Comparison of ENCODE assay signal across 8 mouse cellular contexts in the genomic region with DNA sequence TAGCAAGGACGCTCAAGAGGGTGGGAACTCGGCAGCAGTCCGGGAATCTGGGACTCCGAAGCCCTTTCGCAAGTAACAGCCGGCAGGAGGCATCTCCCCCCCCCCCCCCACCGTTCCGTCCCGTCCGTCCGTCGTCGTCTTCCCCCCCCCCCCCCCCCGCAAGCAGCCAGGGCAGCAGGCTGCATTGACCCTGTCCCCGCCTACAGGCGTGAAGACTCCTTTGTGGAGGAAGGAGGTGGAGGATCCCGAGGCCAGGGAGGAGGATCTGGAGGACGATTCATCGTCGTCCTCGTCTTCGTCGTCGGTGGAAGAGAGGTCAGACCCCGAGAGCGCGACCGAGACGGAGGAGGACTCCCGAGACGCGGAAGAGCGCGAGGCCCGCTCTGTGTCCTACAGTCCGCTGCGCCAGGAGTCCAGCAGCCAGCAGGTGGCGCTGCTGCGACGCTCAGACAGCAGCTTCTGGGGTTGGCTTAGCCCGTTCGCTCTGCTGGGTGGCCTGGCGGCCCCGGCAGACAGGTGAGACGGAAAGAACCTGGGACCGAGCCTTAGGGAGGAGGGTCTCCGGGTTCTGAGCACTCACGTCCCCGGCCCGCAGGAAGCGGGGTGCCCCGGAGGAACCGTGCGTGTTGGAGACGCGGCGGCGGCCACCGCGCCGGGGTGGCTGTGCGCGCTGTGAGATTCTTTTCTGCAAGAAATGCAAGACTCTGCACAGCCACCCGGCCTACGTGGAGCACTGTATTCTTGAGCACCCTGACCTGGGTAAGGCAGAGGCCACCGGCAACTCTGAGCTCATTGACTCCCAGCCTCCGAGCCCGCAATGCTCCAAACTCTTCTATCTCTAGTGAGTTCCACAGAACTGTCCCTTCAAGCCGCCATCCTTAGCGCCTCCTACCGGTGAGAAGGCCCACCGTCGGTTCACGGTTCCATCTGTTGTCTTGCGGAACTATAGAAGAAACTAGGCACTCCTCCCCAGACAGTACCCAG. TPM values are rescaled to one million over a fixed set of nuclear protein-coding genes. Genes with fewer than 3 reads are reported as not detected.
DNase-seq lines count a peak whose midpoint lies in the region; ATAC-seq and TF ChIP-seq lines count a peak whose summit lies in the region.

No protein-coding gene starts in this region.

- H3K9me3 ChIP-seq in heart, embryonic 10.5 days = no peaks in the 10 kb centered on the region
- H3K9me3 ChIP-seq in kidney, embryonic 14.5 days (ENCODE audit: control insufficient read depth, low read length) = no peaks in the 10 kb centered on the region
- H3K9me3 ChIP-seq in limb, embryonic 15.5 days = no peaks in the 10 kb centered on the region
- H3K9me3 ChIP-seq in midbrain, postnatal 0 days (ENCODE audit: low read length) = no peaks in the 10 kb centered on the region

- TF ChIP-seq POLR2A in embryonic fibroblast, embryonic 13.5 days (IDR thresholded peaks at IDR 0.05; ENCODE audit: low read depth, low read length) = peak; percentile 28; the same call in 1 of the 2 replicates

- H3K36me3 ChIP-seq in heart, embryonic 10.5 days = no peaks in the 10 kb centered on the region
- H3K36me3 ChIP-seq in kidney, embryonic 14.5 days (ENCODE audit: control insufficient read depth, insufficient read depth, low read length) = no peaks in the 10 kb centered on the region
- no peaks in the 10 kb centered on the region for H3K36me3 ChIP-seq in limb, embryonic 15.5 days
- H3K36me3 ChIP-seq in midbrain, postnatal 0 days (ENCODE audit: insufficient read depth, low read length) = no peaks in the 10 kb centered on the region

- ATAC-seq in kidney, embryonic 14.5 days (ENCODE audit: low FRiP score, low TSS enrichment) = peak; percentile 92
- peak; percentile 81 for ATAC-seq in limb, embryonic 15.5 days (ENCODE audit: insufficient number of reproducible peaks, low FRiP score, low TSS enrichment, low read depth)
- ATAC-seq in midbrain, postnatal 0 days (ENCODE audit: low FRiP score) = peak; percentile 92

- H3K4me3 ChIP-seq in embryonic fibroblast, embryonic 13.5 days (ENCODE audit: insufficient read depth, low read length) = peak overlapping the region; percentile 59
- peak overlapping the region; percentile 78 for H3K4me3 ChIP-seq in heart, embryonic 10.5 days
- H3K4me3 ChIP-seq in kidney, embryonic 14.5 days (ENCODE audit: low read length) = peak overlapping the region; percentile 48
- peak overlapping the region; percentile 62 for H3K4me3 ChIP-seq in limb, embryonic 15.5 days
- peak overlapping the region; percentile 56 for H3K4me3 ChIP-seq in midbrain, postnatal 0 days (ENCODE audit: low read depth, low read length)

- no peaks in the 10 kb centered on the region for H3K4me1 ChIP-seq in embryonic fibroblast, embryonic 13.5 days (ENCODE audit: control insufficient read depth, insufficient read depth, low read length)
- H3K4me1 ChIP-seq in heart, embryonic 10.5 days = peaks cover 52% of the 10 kb centered on the region
- no peaks in the 10 kb centered on the region for H3K4me1 ChIP-seq in kidney, embryonic 14.5 days (ENCODE audit: control insufficient read depth, insufficient read depth, low read length)
- H3K4me1 ChIP-seq in limb, embryonic 15.5 days = peaks cover 17% of the 10 kb centered on the region
- no peaks in the 10 kb centered on the region for H3K4me1 ChIP-seq in midbrain, postnatal 0 days (ENCODE audit: insufficient read depth, low read length)

- TF ChIP-seq CTCF in embryonic fibroblast, embryonic 13.5 days (IDR thresholded peaks at IDR 0.05; ENCODE audit: borderline replicate concordance, insufficient read depth, low read length) = peak; percentile 99
- TF ChIP-seq CTCF in midbrain, postnatal 0 days (IDR thresholded peaks at IDR 0.05) = peak; percentile 96

- peak; percentile 94 for DNase-seq in CD4-positive helper T cell, adult 2 months (ENCODE audit: low read depth, low spot score)
- peak; percentile 97 for DNase-seq in brain, adult 2 months (ENCODE audit: low read depth, low spot score)
- DNase-seq in heart, embryonic 10.5 days (ENCODE audit: low spot score) = peak; percentile 92
- DNase-seq in midbrain, postnatal 0 days (ENCODE audit: low spot score) = peak; percentile 96
- peak; percentile 86 to 91 for DNase-seq in spleen, postnatal 10 days (ENCODE audit: low spot score in 2 of 2)

- H3K9ac ChIP-seq in kidney, embryonic 14.5 days (ENCODE audit: low read depth, low read length) = peak overlapping the region; percentile 38
- H3K9ac ChIP-seq in limb, embryonic 15.5 days = 0 out of 2 replicates have a peak overlapping the region, but pooled peaks have one; percentile 21
- peak overlapping the region; percentile 55; the same call in 1 of the 2 replicates for H3K9ac ChIP-seq in midbrain, postnatal 0 days (replicated peaks; ENCODE audit: low read length, poor library complexity, severe bottlenecking)

- H3K27ac ChIP-seq in embryonic fibroblast, embryonic 13.5 days (ENCODE audit: insufficient read depth, low read length) = no peak overlapping the region
- H3K27ac ChIP-seq in heart, embryonic 10.5 days = peak overlapping the region; percentile 87
- no peak overlapping the region for H3K27ac ChIP-seq in kidney, embryonic 14.5 days (ENCODE audit: low read depth, low read length)
- H3K27ac ChIP-seq in limb, embryonic 15.5 days = no peak overlapping the region
- no peak overlapping the region for H3K27ac ChIP-seq in midbrain, postnatal 0 days (ENCODE audit: low read depth, low read length)

- H3K27me3 ChIP-seq in heart, embryonic 10.5 days (ENCODE audit: insufficient read depth, poor library complexity, severe bottlenecking) = peaks cover 49% of the 10 kb centered on the region
- H3K27me3 ChIP-seq in kidney, embryonic 14.5 days (ENCODE audit: control insufficient read depth, insufficient read depth, low read length) = peaks cover 41% of the 10 kb centered on the region
- H3K27me3 ChIP-seq in limb, embryonic 15.5 days = peaks cover 52% of the 10 kb centered on the region
- peaks cover 30% of the 10 kb centered on the region for H3K27me3 ChIP-seq in midbrain, postnatal 0 days (ENCODE audit: insufficient read depth, low read length)

- under 1% methylated on average over 61 of the region's 75 CpGs for WGBS in heart, embryonic 10.5 days
- 1% methylated on average over 61 of the region's 75 CpGs for WGBS in kidney, embryonic 14.5 days
- 0% methylated on average over 64 of the region's 75 CpGs for WGBS in limb, embryonic 15.5 days
- whole genome bisulfite sequencing in midbrain, postnatal 0 days = under 1% methylated on average over 59 of the region's 75 CpGs

- H3K4me2 ChIP-seq in kidney, embryonic 14.5 days (replicated peaks; ENCODE audit: low read depth, low read length) = peak overlapping the region; percentile 84
- H3K4me2 ChIP-seq in limb, embryonic 15.5 days = peak overlapping the region; percentile 90
- H3K4me2 ChIP-seq in midbrain, postnatal 0 days (ENCODE audit: low read depth, low read length, poor library complexity, severe bottlenecking) = peak overlapping the region; percentile 84

RNA-seq across cellular contexts. Expression of gene 1700020L24Rik, which starts 2.9 kb away (rescaled TPM):
- not detected in 2 replicates for polyA plus RNA-seq in embryonic fibroblast, embryonic 13.5 days (2011; ENCODE audit: insufficient read length, low read depth, missing spikeins)
- 1.5 and 1.9 TPM in 2 replicates for polyA plus RNA-seq in heart, embryonic 10.5 days (2016; fragmentation: Nextera tagmentation; extraction: Ambion mirVana)
- polyA plus RNA-seq in kidney, embryonic 14.5 days (2014; fragmentation: Nextera tagmentation; extraction: Ambion mirVana) = 0.44 TPM in 1 of 2 replicates, not detected in the other
- 0.35 and 0.64 TPM in 2 replicates for polyA plus RNA-seq in limb, embryonic 15.5 days (2015; fragmentation: Nextera tagmentation; extraction: Ambion mirVana)
- total RNA-seq in midbrain, postnatal 0 days (2014; rRNA removed) = not detected in 2 replicates
- polyA plus RNA-seq in midbrain, postnatal 0 days (2015; fragmentation: Nextera tagmentation; extraction: Ambion mirVana) = 0.57 and 0.79 TPM in 2 replicates

RNA-seq across cellular contexts. Expression of gene Gas2l2, which starts 11.1 kb away (rescaled TPM):
- polyA plus RNA-seq in embryonic fibroblast, embryonic 13.5 days (2011; ENCODE audit: insufficient read length, low read depth, missing spikeins) = not detected in 2 replicates
- 0.17 and 0.18 TPM in 2 replicates for polyA plus RNA-seq in heart, embryonic 10.5 days (2016; fragmentation: Nextera tagmentation; extraction: Ambion mirVana)
- polyA plus RNA-seq in kidney, embryonic 14.5 days (2014; fragmentation: Nextera tagmentation; extraction: Ambion mirVana) = not detected in 2 replicates
- 0.05 TPM in 1 of 2 replicates, not detected in the other for polyA plus RNA-seq in limb, embryonic 15.5 days (2015; fragmentation: Nextera tagmentation; extraction: Ambion mirVana)
- total RNA-seq in midbrain, postnatal 0 days (2014; rRNA removed) = 0.44 and 0.85 TPM in 2 replicates
- 0.52 and 0.67 TPM in 2 replicates for polyA plus RNA-seq in midbrain, postnatal 0 days (2015; fragmentation: Nextera tagmentation; extraction: Ambion mirVana)

RNA-seq across cellular contexts. Expression of gene Mmp28, which starts 22.5 kb away (rescaled TPM):
- 3.1 and 4.7 TPM in 2 replicates for polyA plus RNA-seq in embryonic fibroblast, embryonic 13.5 days (2011; ENCODE audit: insufficient read length, low read depth, missing spikeins)
- 1.9 and 3.1 TPM in 2 replicates for polyA plus RNA-seq in heart, embryonic 10.5 days (2016; fragmentation: Nextera tagmentation; extraction: Ambion mirVana)
- polyA plus RNA-seq in kidney, embryonic 14.5 days (2014; fragmentation: Nextera tagmentation; extraction: Ambion mirVana) = 0.55 and 1.1 TPM in 2 replicates
- 2.7 and 3.4 TPM in 2 replicates for polyA plus RNA-seq in limb, embryonic 15.5 days (2015; fragmentation: Nextera tagmentation; extraction: Ambion mirVana)
- total RNA-seq in midbrain, postnatal 0 days (2014; rRNA removed) = 5.4 and 5.5 TPM in 2 replicates
- polyA plus RNA-seq in midbrain, postnatal 0 days (2015; fragmentation: Nextera tagmentation; extraction: Ambion mirVana) = 1.2 and 1.4 TPM in 2 replicates

RNA-seq across cellular contexts. Expression of gene Rasl10b, which starts 31.4 kb away (rescaled TPM):
- polyA plus RNA-seq in embryonic fibroblast, embryonic 13.5 days (2011; ENCODE audit: insufficient read length, low read depth, missing spikeins) = 2.1 and 2.7 TPM in 2 replicates
- 8.1 and 11.4 TPM in 2 replicates for polyA plus RNA-seq in heart, embryonic 10.5 days (2016; fragmentation: Nextera tagmentation; extraction: Ambion mirVana)
- polyA plus RNA-seq in kidney, embryonic 14.5 days (2014; fragmentation: Nextera tagmentation; extraction: Ambion mirVana) = 0.61 and 0.70 TPM in 2 replicates
- polyA plus RNA-seq in limb, embryonic 15.5 days (2015; fragmentation: Nextera tagmentation; extraction: Ambion mirVana) = 2.3 and 2.8 TPM in 2 replicates
- 110 and 126 TPM in 2 replicates for total RNA-seq in midbrain, postnatal 0 days (2014; rRNA removed)
- polyA plus RNA-seq in midbrain, postnatal 0 days (2015; fragmentation: Nextera tagmentation; extraction: Ambion mirVana) = 43.9 and 44.3 TPM in 2 replicates

RNA-seq across cellular contexts. Expression of gene Taf15, which starts 32.5 kb away (rescaled TPM):
- polyA plus RNA-seq in embryonic fibroblast, embryonic 13.5 days (2011; ENCODE audit: insufficient read length, low read depth, missing spikeins) = 191 and 263 TPM in 2 replicates
- 8.0 and 8.6 TPM in 2 replicates for polyA plus RNA-seq in heart, embryonic 10.5 days (2016; fragmentation: Nextera tagmentation; extraction: Ambion mirVana)
- 20.3 and 28.1 TPM in 2 replicates for polyA plus RNA-seq in kidney, embryonic 14.5 days (2014; fragmentation: Nextera tagmentation; extraction: Ambion mirVana)
- 10.5 and 12.1 TPM in 2 replicates for polyA plus RNA-seq in limb, embryonic 15.5 days (2015; fragmentation: Nextera tagmentation; extraction: Ambion mirVana)
- 18.2 and 30.6 TPM in 2 replicates for total RNA-seq in midbrain, postnatal 0 days (2014; rRNA removed)
- polyA plus RNA-seq in midbrain, postnatal 0 days (2015; fragmentation: Nextera tagmentation; extraction: Ambion mirVana) = 6.5 and 9.6 TPM in 2 replicates
